Mouse (Mus musculus) liver, embryonic 13.5 days (tissue): ENCODE measurements around the gene Gse1. TPM values are rescaled to one million over a fixed set of nuclear protein-coding genes. Genes with fewer than 3 reads are reported as not detected.

Experiments used
- ATAC-seq: fragments of 200-750 bp; cut with Nextera tagmentation; 2 replicates; pipeline ENCODE4 v1.8.0; 2017; ENCODE audit warnings: low read depth, mild to moderate bottlenecking, moderate number of reproducible peaks, moderate library complexity
- DNase-seq: peaks from one replicate; pipeline ENCODE4 v3.0.0; 2022
- H3K27ac ChIP-seq: fragments of 300-500 bp; sonication (generic); 2 replicates; pipeline ENCODE4 v1.5.1; 2015; ENCODE audit warnings: moderate library complexity, mild to moderate bottlenecking, inconsistent platforms
- H3K27me3 ChIP-seq: fragments of 300-500 bp; sonication (generic); 2 replicates; pipeline ENCODE4 v1.6.1; 2015; ENCODE audit warnings: mild to moderate bottlenecking, inconsistent platforms
- H3K36me3 ChIP-seq: fragments of 300-500 bp; sonication (generic); 2 replicates; pipeline ENCODE4 v1.6.1; 2015; ENCODE audit warnings: mild to moderate bottlenecking, inconsistent platforms
- H3K4me1 ChIP-seq: fragments of 300-500 bp; sonication (generic); replicated peaks from 2 replicates; pipeline ENCODE4 v1.6.1; 2015; ENCODE audit warnings: inconsistent platforms
- H3K4me2 ChIP-seq: fragments of 300-500 bp; sonication (generic); 2 replicates; pipeline ENCODE4 v1.6.1; 2015; ENCODE audit warnings: inconsistent platforms, mild to moderate bottlenecking, moderate library complexity
- H3K4me3 ChIP-seq: fragments of 300-500 bp; sonication (generic); replicated peaks from 2 replicates; pipeline ENCODE4 v1.5.1; 2015; ENCODE audit warnings: mild to moderate bottlenecking, inconsistent platforms
- H3K9ac ChIP-seq: fragments of 300-500 bp; sonication (generic); 2 replicates; pipeline ENCODE4 v1.6.1; 2015; ENCODE audit warnings: mild to moderate bottlenecking, inconsistent platforms
- H3K9me3 ChIP-seq: fragments of 300-500 bp; sonication (generic); replicated peaks from 2 replicates; pipeline ENCODE4 v1.6.1; 2016; ENCODE audit warnings: inconsistent platforms
- WGBS: fragments of 180-500 bp; shearing (Covaris S2); methylation state at CpG from one replicate; pipeline ENCODE4 v1.1.7; 2015; ENCODE audit not compliant: insufficient replicate concordance; 5-methylcytosine and 5-hydroxymethylcytosine counted together
- polyA plus RNA-seq: library from polyadenylated mRNA; unstranded; fragments of >200 nt; fragmentation: Nextera tagmentation; extraction: Ambion mirVana; gene quantifications from 2 replicates; pipeline ENCODE4 v1.2.1, GENCODE M21; 2015

Gene Gse1
- polyA plus RNA-seq, 1 experiment from 2014 or later, result 8.3 TPM

GRCm38 (mm10) chr8:120563851-120564837 is 335.9 kb downstream of the Gse1 start:
- peak; percentile 30 for ATAC-seq
- Histone ChIP-seq H3K36me3 (peaks cover 100% of the 10 kb centered on the region), H3K4me1 (peaks cover 66% of the 10 kb centered on the region), H3K27ac (peak overlapping the region; percentile 70), H3K9me3 (no peaks in the 10 kb centered on the region), H3K4me3 (no peak overlapping the region), H3K27me3 (no peaks in the 10 kb centered on the region), H3K9ac (no peak overlapping the region), H3K4me2 (no peak overlapping the region)
- 68% methylated on average over 20 of the region's 20 CpGs for WGBS
- no peak for DNase-seq

- no peak for ATAC-seq
- Histone ChIP-seq H3K4me1 (peaks cover 65% of the 10 kb centered on the region), H3K27ac (no peak overlapping the region), H3K9me3 (no peaks in the 10 kb centered on the region), H3K4me2 (no peak overlapping the region), H3K27me3 (no peaks in the 10 kb centered on the region), H3K9ac (no peak overlapping the region), H3K36me3 (peaks cover 100% of the 10 kb centered on the region), H3K4me3 (no peak overlapping the region)
- WGBS, result 70% methylated on average over 7 of the region's 7 CpGs
- DNase-seq, result no peak
Measured at GRCm38 (mm10) chr8:120565151-120565711, 337.0 kb downstream of the Gse1 start.

- no peak overlapping the region for H3K9ac ChIP-seq
- no peak overlapping the region for H3K4me3 ChIP-seq
- H3K4me2 ChIP-seq, result no peak overlapping the region
- peaks cover 51% of the 10 kb centered on the region for H3K4me1 ChIP-seq
- H3K27ac ChIP-seq, result no peak overlapping the region
- no peak for DNase-seq
- ATAC-seq, result no peak
- WGBS, result 88% methylated on average over 8 of the region's 8 CpGs
- H3K36me3 ChIP-seq, result peaks cover 100% of the 10 kb centered on the region
- no peaks in the 10 kb centered on the region for H3K9me3 ChIP-seq
- H3K27me3 ChIP-seq, result no peaks in the 10 kb centered on the region
Measured at GRCm38 (mm10) chr8:120566681-120567080, 338.4 kb downstream of the Gse1 start.

GRCm38 (mm10) chr8:120567731-120568130 is 339.5 kb downstream of the Gse1 start:
- H3K4me3 ChIP-seq, result no peak overlapping the region
- peaks cover 100% of the 10 kb centered on the region for H3K36me3 ChIP-seq
- 93% methylated on average over 17 of the region's 17 CpGs for WGBS
- no peak for ATAC-seq
- DNase-seq, result no peak
- no peak overlapping the region for H3K9ac ChIP-seq
- H3K27ac ChIP-seq, result no peak overlapping the region
- H3K4me2 ChIP-seq, result no peak overlapping the region
- H3K27me3 ChIP-seq, result no peaks in the 10 kb centered on the region
- H3K9me3 ChIP-seq, result no peaks in the 10 kb centered on the region
- H3K4me1 ChIP-seq, result peaks cover 40% of the 10 kb centered on the region

- peaks cover 35% of the 10 kb centered on the region for H3K4me1 ChIP-seq
- H3K9ac ChIP-seq, result no peak overlapping the region
- no peaks in the 10 kb centered on the region for H3K27me3 ChIP-seq
- no peak overlapping the region for H3K4me2 ChIP-seq
- no peaks in the 10 kb centered on the region for H3K9me3 ChIP-seq
- H3K4me3 ChIP-seq, result no peak overlapping the region
- no peak for DNase-seq
- 94% methylated on average over 37 of the region's 37 CpGs for WGBS
- no peak overlapping the region for H3K27ac ChIP-seq
- peaks cover 100% of the 10 kb centered on the region for H3K36me3 ChIP-seq
- ATAC-seq, result no peak
Measured at GRCm38 (mm10) chr8:120568164-120568798, 340.0 kb downstream of the Gse1 start.

- no peak overlapping the region for H3K27ac ChIP-seq
- H3K36me3 ChIP-seq, result peaks cover 100% of the 10 kb centered on the region
- DNase-seq, result no peak
- no peak overlapping the region for H3K9ac ChIP-seq
- H3K4me3 ChIP-seq, result no peak overlapping the region
- H3K4me1 ChIP-seq, result peaks cover 26% of the 10 kb centered on the region
- H3K9me3 ChIP-seq, result no peaks in the 10 kb centered on the region
- no peak overlapping the region for H3K4me2 ChIP-seq
- ATAC-seq, result no peak
- H3K27me3 ChIP-seq, result no peaks in the 10 kb centered on the region
- 85% methylated on average over 17 of the region's 17 CpGs for WGBS
Measured at GRCm38 (mm10) chr8:120569123-120569522, 340.9 kb downstream of the Gse1 start.

GRCm38 (mm10) chr8:120569939-120570715 is 341.9 kb downstream of the Gse1 start:
- WGBS, result 63% methylated on average over 13 of the region's 13 CpGs

GRCm38 (mm10) chr8:120571561-120571960 is 343.3 kb downstream of the Gse1 start:
- H3K4me2 ChIP-seq, result no peak overlapping the region
- H3K36me3 ChIP-seq, result peaks cover 100% of the 10 kb centered on the region
- ATAC-seq (no peak), DNase-seq (no peak)
- 90% methylated on average over 8 of the region's 8 CpGs for WGBS
- no peak overlapping the region for H3K9ac ChIP-seq
- H3K9me3 ChIP-seq, result no peaks in the 10 kb centered on the region
- no peaks in the 10 kb centered on the region for H3K27me3 ChIP-seq
- no peak overlapping the region for H3K27ac ChIP-seq
- H3K4me1 ChIP-seq, result peaks cover 32% of the 10 kb centered on the region
- no peak overlapping the region for H3K4me3 ChIP-seq

More at GRCm38 (mm10) chr8:120569939-120570715, 341.9 kb downstream of the Gse1 start:
- H3K4me3 ChIP-seq, result no peak overlapping the region
- DNase-seq, result peak; percentile 52
- no peak overlapping the region for H3K27ac ChIP-seq
- peaks cover 100% of the 10 kb centered on the region for H3K36me3 ChIP-seq
- ATAC-seq, result 0 out of 2 replicates have a peak, but pooled peaks have one; percentile 2
- H3K4me2 ChIP-seq, result no peak overlapping the region
- peaks cover 24% of the 10 kb centered on the region for H3K4me1 ChIP-seq
- H3K9me3 ChIP-seq, result no peaks in the 10 kb centered on the region
- H3K9ac ChIP-seq, result no peak overlapping the region
- H3K27me3 ChIP-seq, result no peaks in the 10 kb centered on the region

- H3K9me3 ChIP-seq, result no peaks in the 10 kb centered on the region
- H3K4me2 ChIP-seq, result no peak overlapping the region
- H3K36me3 ChIP-seq, result peaks cover 100% of the 10 kb centered on the region
- no peak for DNase-seq
- H3K4me3 ChIP-seq, result no peak overlapping the region
- H3K9ac ChIP-seq, result no peak overlapping the region
- no peak for ATAC-seq
- 78% methylated on average over 21 of the region's 21 CpGs for WGBS
- H3K4me1 ChIP-seq, result peaks cover 32% of the 10 kb centered on the region
- H3K27me3 ChIP-seq, result no peaks in the 10 kb centered on the region
- no peak overlapping the region for H3K27ac ChIP-seq
Measured at GRCm38 (mm10) chr8:120572534-120572933, 344.3 kb downstream of the Gse1 start.

- no peak overlapping the region for H3K4me3 ChIP-seq
- DNase-seq, result no peak
- H3K27me3 ChIP-seq, result no peaks in the 10 kb centered on the region
- peaks cover 30% of the 10 kb centered on the region for H3K4me1 ChIP-seq
- no peak overlapping the region for H3K9ac ChIP-seq
- 84% methylated on average over 11 of the region's 11 CpGs for WGBS
- no peaks in the 10 kb centered on the region for H3K9me3 ChIP-seq
- H3K27ac ChIP-seq, result no peak overlapping the region
- peaks cover 100% of the 10 kb centered on the region for H3K36me3 ChIP-seq
- H3K4me2 ChIP-seq, result no peak overlapping the region
- ATAC-seq, result no peak
Measured at GRCm38 (mm10) chr8:120573866-120574265, 345.6 kb downstream of the Gse1 start.

GRCm38 (mm10) chr8:120574941-120575340 is 346.7 kb downstream of the Gse1 start:
- DNase-seq, result no peak
- ATAC-seq, result no peak
- no peak overlapping the region for H3K27ac ChIP-seq

More at GRCm38 (mm10) chr8:120574941-120575340, 346.7 kb downstream of the Gse1 start:
- no peak overlapping the region for H3K4me3 ChIP-seq
- no peaks in the 10 kb centered on the region for H3K9me3 ChIP-seq
- peaks cover 22% of the 10 kb centered on the region for H3K4me1 ChIP-seq
- no peak overlapping the region for H3K4me2 ChIP-seq
- H3K36me3 ChIP-seq, result peaks cover 99% of the 10 kb centered on the region
- H3K27me3 ChIP-seq, result no peaks in the 10 kb centered on the region
- no peak overlapping the region for H3K9ac ChIP-seq
- WGBS, result 86% methylated on average over 19 of the region's 19 CpGs
